Mouse (Mus musculus) layer of hippocampus, adult 11-12 months (tissue): Measurements from ENCODE around the gene Amz2.

ENCODE experiments used
- DNase-seq: peaks from one replicate; pipeline ENCODE4 v3.0.0; 2022; ENCODE audit warnings: low spot score

Gene Amz2

GRCm38 (mm10) chr11:109425392-109426271 lies at the start of gene Amz2:
Gene Amz2, plus strand, starts transcription at chr11:109425946.
- DNase-seq: peak; percentile 99

GRCm38 (mm10) chr11:109376484-109377143 lies 49.1 kb upstream of the Amz2 start:
- no peak for DNase-seq

GRCm38 (mm10) chr11:109377477-109377876 lies 48.3 kb upstream of the Amz2 start:
- DNase-seq: no peak

- no peak for DNase-seq
Observed at GRCm38 (mm10) chr11:109378051-109378450, 47.7 kb upstream of the Amz2 start.

- no peak for DNase-seq
Observed at GRCm38 (mm10) chr11:109380662-109381061, 45.1 kb upstream of the Amz2 start.

GRCm38 (mm10) chr11:109385296-109385695 lies 40.5 kb upstream of the Amz2 start:
- no peak for DNase-seq

GRCm38 (mm10) chr11:109389046-109389445 lies 36.7 kb upstream of the Amz2 start:
- DNase-seq: no peak

GRCm38 (mm10) chr11:109391200-109391599 lies 34.5 kb upstream of the Amz2 start:
- DNase-seq: no peak

- DNase-seq: no peak
Observed at GRCm38 (mm10) chr11:109391760-109392159, 34.0 kb upstream of the Amz2 start.

- no peak for DNase-seq
Observed at GRCm38 (mm10) chr11:109392601-109393000, 33.1 kb upstream of the Amz2 start.

- no peak for DNase-seq
Observed at GRCm38 (mm10) chr11:109394758-109395157, 31.0 kb upstream of the Amz2 start.

- no peak for DNase-seq
Observed at GRCm38 (mm10) chr11:109395291-109395690, 30.5 kb upstream of the Amz2 start.

- no peak for DNase-seq
Observed at GRCm38 (mm10) chr11:109406431-109406830, 19.3 kb upstream of the Amz2 start.

GRCm38 (mm10) chr11:109410197-109410980 lies 15.4 kb upstream of the Amz2 start:
- DNase-seq: no peak

GRCm38 (mm10) chr11:109413617-109414016 lies 12.1 kb upstream of the Amz2 start, which contains the start of gene 9930022D16Rik:
Gene 9930022D16Rik, plus strand, starts transcription at chr11:109413917.
- no peak for DNase-seq

- DNase-seq: no peak
Observed at GRCm38 (mm10) chr11:109414802-109415201, 10.9 kb upstream of the Amz2 start.

GRCm38 (mm10) chr11:109416709-109417420 lies 8.9 kb upstream of the Amz2 start:
- DNase-seq: no peak

GRCm38 (mm10) chr11:109417472-109418040 lies 8.2 kb upstream of the Amz2 start:
- DNase-seq: no peak

- no peak for DNase-seq
Observed at GRCm38 (mm10) chr11:109419461-109419860, 6.3 kb upstream of the Amz2 start.

GRCm38 (mm10) chr11:109419961-109420566 lies 5.7 kb upstream of the Amz2 start:
- DNase-seq: no peak

GRCm38 (mm10) chr11:109420567-109420962 lies 5.2 kb upstream of the Amz2 start:
- DNase-seq: no peak
